Mouse (Mus musculus) myocyte (in vitro differentiated cells): ENCODE results near the gene Olfr802.

Source experiments
- CEBPB ChIP-seq: IDR thresholded peaks from 2 replicates; pipeline ENCODE4 v1.6.1; 2011; ENCODE audit warnings: mild to moderate bottlenecking, moderate library complexity; ENCODE audit not compliant: poor library complexity, insufficient read depth, severe bottlenecking
- E2F4 ChIP-seq: IDR thresholded peaks from one replicate; pipeline ENCODE4 v1.6.1; 2011; ENCODE audit warnings: mild to moderate bottlenecking, control low read depth, moderate library complexity; ENCODE audit not compliant: insufficient read depth
- MAX ChIP-seq: IDR thresholded peaks from one replicate; pipeline ENCODE4 v1.6.1; 2011; ENCODE audit warnings: low read depth, mild to moderate bottlenecking, control low read depth
- MYOG ChIP-seq, 3 experiments: IDR thresholded peaks; one replicate each; pipeline ENCODE4 v1.6.1; 2011; ENCODE audit warnings: control low read depth in 2 of 3, low read depth in 2 of 3, mild to moderate bottlenecking in 2 of 3; ENCODE audit not compliant: insufficient read length in 2 of 3, control insufficient read depth in 1 of 3, insufficient read depth in 1 of 3
- POLR2A ChIP-seq: IDR thresholded peaks from one replicate; pipeline ENCODE4 v1.6.1; 2011; ENCODE audit warnings: low read depth, mild to moderate bottlenecking, control low read depth, moderate library complexity; ENCODE audit not compliant: insufficient read length
- POLR2AphosphoS2 ChIP-seq: IDR thresholded peaks from one replicate; pipeline ENCODE4 v1.6.1; 2011; ENCODE audit warnings: low read depth, control low read depth; ENCODE audit not compliant: insufficient read length
- TCF3 ChIP-seq: IDR thresholded peaks from one replicate; pipeline ENCODE4 v1.6.1; 2011; ENCODE audit warnings: low read depth, control low read depth; ENCODE audit not compliant: insufficient read length
- USF1 ChIP-seq: IDR thresholded peaks from one replicate; pipeline ENCODE4 v1.6.1; 2011; ENCODE audit warnings: low read depth, mild to moderate bottlenecking, control low read depth, moderate library complexity

DNA sequence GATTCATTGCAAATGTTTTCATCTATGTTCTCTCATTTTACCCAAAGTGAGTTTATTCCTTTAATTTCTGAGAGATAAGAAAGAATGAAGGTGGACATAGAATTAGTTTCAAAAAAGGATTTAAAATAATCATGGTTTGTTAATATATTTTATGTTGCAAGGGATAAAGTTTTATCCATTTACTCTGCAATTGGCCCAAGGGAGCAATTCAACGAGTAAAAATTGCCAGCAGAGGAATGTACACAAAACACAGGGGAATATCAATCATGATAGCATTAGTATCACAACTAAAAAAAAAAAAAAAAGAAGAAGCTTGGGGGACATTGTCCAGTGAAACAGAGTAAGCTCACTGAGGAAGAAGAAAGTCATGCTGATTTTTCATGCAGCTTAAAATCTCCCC lies at the start of gene Olfr802:
- TF ChIP-seq POLR2A (no peak), MYOG (IDR thresholded peaks at IDR 0.05; ENCODE audit: control insufficient read depth in 1 of 3, insufficient read depth in 1 of 3, insufficient read length in 2 of 3, low read depth in 2 of 3) (no peak), USF1 (no peak), CEBPB (no peak), MAX (no peak), E2F4 (no peak), POLR2AphosphoS2 (no peak), TCF3 (no peak)
